Mouse (Mus musculus): ENCODE results near the gene Gfpt2. TPM values are rescaled to one million over a fixed set of nuclear protein-coding genes. Genes with fewer than 3 reads are reported as not detected.

Gfpt2 gene
- total and polyA plus RNA-seq, 2 experiments from 2014 or later: 3.9 to 6.0 TPM

DNA sequence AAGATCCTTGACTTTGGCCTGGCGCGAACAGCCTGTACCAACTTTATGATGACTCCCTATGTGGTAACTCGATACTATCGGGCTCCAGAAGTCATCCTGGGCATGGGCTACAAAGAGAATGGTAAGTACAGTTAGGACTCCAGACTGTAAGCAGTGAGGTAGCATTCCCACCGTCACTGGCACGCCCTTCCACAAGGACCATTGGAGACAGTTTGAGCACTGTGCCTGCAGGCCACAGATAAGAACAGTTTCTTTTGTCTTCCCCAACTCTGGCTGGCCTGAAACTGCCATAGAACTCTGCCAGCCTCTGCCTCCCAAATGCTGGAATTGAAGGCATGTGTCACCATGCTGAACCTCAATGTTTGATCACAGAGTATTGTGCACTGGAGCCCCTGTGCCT lies 78.8 kb downstream of the Gfpt2 start:
- DNase-seq (ENCODE audit: low spot score): no peak
- Histone ChIP-seq H3K9ac (replicated peaks; ENCODE audit: low read length, poor library complexity, severe bottlenecking) (no peak overlapping the region), H3K4me2 (ENCODE audit: low read depth, low read length, poor library complexity, severe bottlenecking) (no peak overlapping the region)

DNA sequence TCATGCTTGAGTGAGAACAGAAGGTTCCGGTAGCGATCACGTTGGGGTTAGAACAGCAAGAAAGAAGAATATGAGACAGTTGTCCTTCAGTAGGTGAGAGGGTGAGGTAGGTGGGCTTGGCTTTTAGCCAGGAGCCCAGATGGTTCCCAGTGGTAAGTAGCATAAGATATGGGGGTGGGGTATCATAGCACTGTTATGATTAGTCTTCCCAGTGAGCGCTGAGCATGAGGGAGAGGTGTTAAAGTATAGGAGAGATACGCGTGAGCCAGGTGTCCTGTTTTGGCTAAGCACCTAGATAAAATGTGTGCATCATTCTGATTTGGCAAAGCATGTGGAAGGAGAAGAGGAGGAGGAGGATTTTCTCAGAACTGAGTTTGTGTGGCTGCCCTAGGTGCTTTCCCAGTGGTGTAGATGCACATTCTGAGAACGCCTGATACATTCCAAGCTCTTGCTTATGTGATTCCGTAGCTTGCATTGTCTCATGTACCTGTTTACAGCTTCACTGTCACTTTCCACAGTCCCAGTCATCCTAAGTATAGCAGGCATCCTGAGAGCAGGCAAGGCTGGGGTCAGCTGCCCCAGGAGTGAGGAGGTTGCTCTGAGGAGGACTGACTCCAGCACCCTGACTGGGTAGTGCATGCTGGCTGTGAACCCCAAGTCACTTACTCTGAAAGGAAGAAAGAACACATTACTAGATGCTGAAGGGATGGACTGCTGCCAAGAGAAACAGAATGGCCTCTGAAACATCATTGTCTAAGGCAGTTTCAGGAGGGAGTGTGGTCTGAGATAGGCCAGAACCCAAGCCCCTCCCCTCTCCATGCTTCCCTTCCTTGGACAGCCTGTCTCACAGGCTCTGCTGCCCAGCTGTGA lies 83.2 kb downstream of the Gfpt2 start:
- DNase-seq (ENCODE audit: low spot score) (peak; percentile 68), ATAC-seq (ENCODE audit: low FRiP score) (no peak)
- WGBS: 92% methylated on average over 8 of the region's 8 CpGs
- Histone ChIP-seq H3K9ac (replicated peaks; ENCODE audit: low read length, poor library complexity, severe bottlenecking) (no peak overlapping the region), H3K27me3 (ENCODE audit: insufficient read depth, low read length) (no peaks in the 10 kb centered on the region), H3K4me2 (ENCODE audit: low read depth, low read length, poor library complexity, severe bottlenecking) (no peak overlapping the region), H3K27ac (ENCODE audit: low read depth, low read length) (no peak overlapping the region), H3K4me3 (ENCODE audit: low read depth, low read length) (no peak overlapping the region), H3K9me3 (ENCODE audit: low read length) (no peaks in the 10 kb centered on the region), H3K4me1 (ENCODE audit: insufficient read depth, low read length) (no peaks in the 10 kb centered on the region), H3K36me3 (ENCODE audit: insufficient read depth, low read length) (peaks cover 36% of the 10 kb centered on the region)
- no peak for TF ChIP-seq CTCF (IDR thresholded peaks at IDR 0.05)

More for the DNA sequence above, 78.8 kb downstream of the Gfpt2 start:
- WGBS: 96% methylated on average over 6 of the region's 6 CpGs
- Histone ChIP-seq H3K4me3 (ENCODE audit: low read depth, low read length) (no peak overlapping the region), H3K4me1 (ENCODE audit: insufficient read depth, low read length) (no peaks in the 10 kb centered on the region), H3K9me3 (ENCODE audit: low read length) (no peaks in the 10 kb centered on the region), H3K36me3 (ENCODE audit: insufficient read depth, low read length) (peaks cover 29% of the 10 kb centered on the region), H3K27me3 (ENCODE audit: insufficient read depth, low read length) (no peaks in the 10 kb centered on the region), H3K27ac (ENCODE audit: low read depth, low read length) (no peak overlapping the region)
- ATAC-seq (ENCODE audit: low FRiP score): no peak
- no peak for TF ChIP-seq CTCF (IDR thresholded peaks at IDR 0.05)

DNA sequence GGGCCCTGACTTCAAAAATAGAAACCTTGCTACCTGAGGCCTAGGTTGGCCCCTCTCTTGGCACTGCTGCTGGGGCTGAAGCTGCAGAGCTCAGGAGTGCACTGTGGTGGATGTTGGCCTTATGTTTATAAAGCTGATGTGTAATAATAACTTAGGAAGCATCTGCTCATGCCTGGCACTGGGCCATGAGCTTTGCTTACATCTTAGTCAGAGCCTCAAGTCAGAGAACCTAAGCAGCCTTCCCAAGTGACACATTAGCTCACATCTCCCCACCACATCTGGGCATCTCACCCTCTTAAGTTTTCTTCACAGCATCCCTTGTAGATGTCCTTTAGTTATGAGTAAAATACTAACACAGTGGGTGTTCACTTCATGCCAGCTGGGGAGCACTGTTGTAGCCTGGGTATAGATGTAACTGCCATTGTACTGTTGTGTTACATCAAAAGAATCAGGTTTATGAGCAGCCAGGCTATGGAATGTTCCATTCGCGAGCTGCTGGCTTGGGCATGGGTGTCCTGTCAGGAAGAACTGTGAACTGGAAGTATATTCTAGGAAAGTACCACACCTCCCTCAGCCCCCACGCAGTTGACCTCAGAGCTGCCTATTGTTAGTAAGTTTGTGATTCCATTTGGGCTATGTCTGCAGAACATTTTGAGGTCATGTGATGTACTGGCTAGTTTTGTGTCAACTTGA lies 86.1 kb downstream of the Gfpt2 start:
- WGBS: 90% methylated on average over 3 of the region's 3 CpGs
- no peak for ATAC-seq (ENCODE audit: low FRiP score)
- TF ChIP-seq CTCF (IDR thresholded peaks at IDR 0.05): no peak

DNA sequence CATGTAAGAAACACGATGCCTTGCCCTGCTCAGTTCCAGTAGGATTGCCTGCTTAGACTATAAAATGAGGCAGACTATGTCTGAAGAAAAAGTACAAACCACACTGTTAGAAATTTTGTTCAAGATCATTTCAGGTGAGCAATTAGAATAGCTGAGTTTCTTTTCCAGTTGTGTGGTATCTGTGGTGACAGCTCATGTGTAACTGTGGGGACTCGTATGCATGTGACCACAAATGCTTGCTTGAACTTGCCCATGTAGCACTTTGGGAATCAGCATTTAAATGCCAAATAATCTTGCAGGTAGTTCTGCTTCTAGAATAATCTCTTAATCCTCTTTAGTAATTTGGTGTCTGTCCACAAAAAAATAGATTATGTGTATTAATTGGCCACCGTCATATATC lies 89.4 kb downstream of the Gfpt2 start:
- no peak for DNase-seq (ENCODE audit: low spot score)
- Histone ChIP-seq H3K27ac (ENCODE audit: low read depth, low read length) (no peak overlapping the region), H3K4me1 (ENCODE audit: insufficient read depth, low read length) (no peaks in the 10 kb centered on the region), H3K4me2 (ENCODE audit: low read depth, low read length, poor library complexity, severe bottlenecking) (no peak overlapping the region), H3K4me3 (ENCODE audit: low read depth, low read length) (no peak overlapping the region), H3K9ac (replicated peaks; ENCODE audit: low read length, poor library complexity, severe bottlenecking) (no peak overlapping the region), H3K36me3 (ENCODE audit: insufficient read depth, low read length) (peaks cover 39% of the 10 kb centered on the region), H3K27me3 (ENCODE audit: insufficient read depth, low read length) (no peaks in the 10 kb centered on the region), H3K9me3 (ENCODE audit: low read length) (no peaks in the 10 kb centered on the region)
- TF ChIP-seq CTCF (IDR thresholded peaks at IDR 0.05): no peak
- no peak for ATAC-seq (ENCODE audit: low FRiP score)
- 82% methylated on average over 3 of the region's 3 CpGs for WGBS

More for the DNA sequence above, 86.1 kb downstream of the Gfpt2 start:
- Histone ChIP-seq H3K9me3 (ENCODE audit: low read length) (no peaks in the 10 kb centered on the region), H3K4me2 (ENCODE audit: low read depth, low read length, poor library complexity, severe bottlenecking) (no peak overlapping the region), H3K36me3 (ENCODE audit: insufficient read depth, low read length) (peaks cover 44% of the 10 kb centered on the region), H3K4me3 (ENCODE audit: low read depth, low read length) (no peak overlapping the region), H3K9ac (replicated peaks; ENCODE audit: low read length, poor library complexity, severe bottlenecking) (no peak overlapping the region), H3K4me1 (ENCODE audit: insufficient read depth, low read length) (no peaks in the 10 kb centered on the region), H3K27me3 (ENCODE audit: insufficient read depth, low read length) (no peaks in the 10 kb centered on the region), H3K27ac (ENCODE audit: low read depth, low read length) (no peak overlapping the region)
- DNase-seq (ENCODE audit: low spot score): no peak

Small RNA genes lying within 50 kb of the gene (microRNA-seq; reads per million reads assigned to microRNA genes)
- not detected for gene Gm23813 (ENCODE audit: borderline number of aligned reads)

Other genes starting within 250 kb of the Gfpt2 start
- not detected in 2 replicates for gene Olfr1380, start 237.3 kb upstream of the Gfpt2 start, total RNA-seq (2014; rRNA removed)
- gene Olfr1380, start 237.3 kb upstream of the Gfpt2 start, polyA plus RNA-seq (2015; fragmentation: Nextera tagmentation; extraction: Ambion mirVana): not detected in 2 replicates
- 2.6 and 2.8 TPM in 2 replicates for gene Flt4, start 184.9 kb upstream of the Gfpt2 start, total RNA-seq (2014; rRNA removed)
- 1.3 and 1.4 TPM in 2 replicates for gene Flt4, start 184.9 kb upstream of the Gfpt2 start, polyA plus RNA-seq (2015; fragmentation: Nextera tagmentation; extraction: Ambion mirVana)
- not detected in 2 replicates for gene Scgb3a1, start 130.6 kb upstream of the Gfpt2 start, total RNA-seq (2014; rRNA removed)
- gene Scgb3a1, start 130.6 kb upstream of the Gfpt2 start, polyA plus RNA-seq (2015; fragmentation: Nextera tagmentation; extraction: Ambion mirVana): 0.59 TPM in 1 of 2 replicates, not detected in the other
- 28.9 and 53.1 TPM in 2 replicates for gene Cnot6, start 81.5 kb upstream of the Gfpt2 start, total RNA-seq (2014; rRNA removed)
- gene Cnot6, start 81.5 kb upstream of the Gfpt2 start, polyA plus RNA-seq (2015; fragmentation: Nextera tagmentation; extraction: Ambion mirVana): 21.7 and 26.9 TPM in 2 replicates
- 128 and 157 TPM in 2 replicates for gene Mapk9, start 52.6 kb downstream of the Gfpt2 start, total RNA-seq (2014; rRNA removed)
- 70.4 and 72.1 TPM in 2 replicates for gene Mapk9, start 52.6 kb downstream of the Gfpt2 start, polyA plus RNA-seq (2015; fragmentation: Nextera tagmentation; extraction: Ambion mirVana)
- gene Rasgef1c, start 107.7 kb downstream of the Gfpt2 start, total RNA-seq (2014; rRNA removed): 44.8 and 45.7 TPM in 2 replicates
- 42.6 and 43.3 TPM in 2 replicates for gene Rasgef1c, start 107.7 kb downstream of the Gfpt2 start, polyA plus RNA-seq (2015; fragmentation: Nextera tagmentation; extraction: Ambion mirVana)
- gene Rnf130, start 231.2 kb downstream of the Gfpt2 start, total RNA-seq (2014; rRNA removed): 90.4 and 127 TPM in 2 replicates
- gene Rnf130, start 231.2 kb downstream of the Gfpt2 start, polyA plus RNA-seq (2015; fragmentation: Nextera tagmentation; extraction: Ambion mirVana): 54.3 and 59.4 TPM in 2 replicates

All from midbrain, postnatal 0 days (tissue).